8 mouse cellular contexts compared by ENCODE assay signal in the genomic region with DNA sequence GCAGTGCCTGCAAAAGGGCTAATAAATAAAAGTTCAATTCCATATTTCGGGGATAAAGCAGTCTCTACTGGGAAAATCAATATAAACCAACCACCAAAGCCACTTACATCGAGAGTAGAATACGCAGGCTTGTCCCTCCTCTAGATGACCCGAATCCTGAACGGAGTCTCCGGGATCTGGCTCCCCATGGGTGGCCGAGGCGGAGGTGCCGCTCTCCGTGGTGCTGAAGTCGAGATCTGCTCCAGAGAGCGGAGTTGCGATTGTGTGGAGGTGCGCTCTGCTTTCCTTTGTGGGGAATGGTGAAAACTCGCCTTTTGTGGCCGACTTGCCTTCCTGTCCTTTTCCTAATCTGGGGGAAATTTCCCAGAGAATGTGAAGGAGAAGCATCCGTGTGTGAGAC. TPM values are rescaled to one million over a fixed set of nuclear protein-coding genes. Genes with fewer than 3 reads are reported as not detected.
DNase-seq lines count a peak whose midpoint lies in the region; ATAC-seq and TF ChIP-seq lines count a peak whose summit lies in the region.

No protein-coding gene starts in this region.

- TF ChIP-seq CTCF in lung, postnatal 0 days (IDR thresholded peaks at IDR 0.05), result no peak

- H3K9me3 ChIP-seq in hindbrain, embryonic 11.5 days (ENCODE audit: control insufficient read depth, low read length), result no peaks in the 10 kb centered on the region
- no peaks in the 10 kb centered on the region for H3K9me3 ChIP-seq in lung, postnatal 0 days (ENCODE audit: low read length)

- H3K27me3 ChIP-seq in hindbrain, embryonic 11.5 days (ENCODE audit: control insufficient read depth, insufficient read depth, low read length), result no peaks in the 10 kb centered on the region
- no peaks in the 10 kb centered on the region for H3K27me3 ChIP-seq in lung, postnatal 0 days (replicated peaks; ENCODE audit: insufficient read depth, low read length)

- H3K36me3 ChIP-seq in hindbrain, embryonic 11.5 days (ENCODE audit: control insufficient read depth, insufficient read depth, low read length), result no peaks in the 10 kb centered on the region
- no peaks in the 10 kb centered on the region for H3K36me3 ChIP-seq in lung, postnatal 0 days (ENCODE audit: insufficient read depth, low read length)

- H3K27ac ChIP-seq in hindbrain, embryonic 11.5 days (ENCODE audit: low read depth, low read length), result no peak overlapping the region
- H3K27ac ChIP-seq in lung, postnatal 0 days (ENCODE audit: low read length), result no peak overlapping the region

- WGBS in hindbrain, embryonic 11.5 days, result 3% methylated on average over 17 of the region's 17 CpGs
- WGBS in lung, postnatal 0 days, result 5% methylated on average over 17 of the region's 17 CpGs

- DNase-seq in layer of hippocampus, adult 11-12 months (ENCODE audit: low spot score), result peak; percentile 10
- DNase-seq in layer of hippocampus, adult 9-10 months (ENCODE audit: low spot score), result no peak
- peak; percentile 39 to 80 for DNase-seq in adrenal gland, adult (ENCODE audit: inconsistent age in 2 of 2, low spot score in 1 of 2)
- peak; percentile 60 for DNase-seq in embryo, embryonic 11.5 days (ENCODE audit: low read depth, low spot score)
- peak; percentile 83 for DNase-seq in hindbrain, embryonic 11.5 days (ENCODE audit: low spot score)
- peak; percentile 60 for DNase-seq in lung, postnatal 0 days (ENCODE audit: low spot score)
- peak; percentile 83 for DNase-seq in retina, embryonic 14.5 days (ENCODE audit: low spot score)

- H3K4me2 ChIP-seq in hindbrain, embryonic 11.5 days (replicated peaks; ENCODE audit: low read depth, low read length), result no peak overlapping the region; the same call in 1 of the 2 replicates
- H3K4me2 ChIP-seq in lung, postnatal 0 days (replicated peaks; ENCODE audit: low read depth, low read length), result no peak overlapping the region

- no peaks in the 10 kb centered on the region for H3K4me1 ChIP-seq in hindbrain, embryonic 11.5 days (replicated peaks; ENCODE audit: control insufficient read depth, insufficient read depth, low read length)
- no peaks in the 10 kb centered on the region for H3K4me1 ChIP-seq in lung, postnatal 0 days (ENCODE audit: insufficient read depth, low read depth, low read length)

- no peak overlapping the region for H3K9ac ChIP-seq in hindbrain, embryonic 11.5 days (ENCODE audit: low read depth, low read length)
- H3K9ac ChIP-seq in lung, postnatal 0 days (replicated peaks; ENCODE audit: low read depth), result no peak overlapping the region

- no peak for ATAC-seq in hindbrain, embryonic 11.5 days (ENCODE audit: low FRiP score)
- no peak for ATAC-seq in lung, postnatal 0 days
- ATAC-seq in monocyte, adult 5-6 weeks (replicated peaks; ENCODE audit: insufficient number of reproducible peaks, low FRiP score, low TSS enrichment, poor library complexity, severe bottlenecking), result no peak

- H3K4me3 ChIP-seq in hindbrain, embryonic 11.5 days (ENCODE audit: low read depth, low read length), result no peak overlapping the region
- no peak overlapping the region for H3K4me3 ChIP-seq in lung, postnatal 0 days (ENCODE audit: low read depth, low read length)

- TF ChIP-seq EP300 in lung, postnatal 0 days (IDR thresholded peaks at IDR 0.05), result no peak

RNA-seq across cellular contexts. Expression of a gene that starts 0.4 kb away (rescaled TPM):
- polyA plus RNA-seq in hindbrain, embryonic 11.5 days (2014; fragmentation: Nextera tagmentation; extraction: Ambion mirVana), result 0.06 and 0.48 TPM in 2 replicates
- polyA plus RNA-seq in lung, postnatal 0 days (2015; fragmentation: Nextera tagmentation; extraction: Ambion mirVana), result not detected in 2 replicates
- not detected in 3 replicates for total RNA-seq in monocyte, adult 5-6 weeks (2017)
